Mouse (Mus musculus): Measurements from ENCODE around the gene Kcnh2. TPM values are rescaled to one million over a fixed set of nuclear protein-coding genes. Genes with fewer than 3 reads are reported as not detected.

Gene Kcnh2
- polyA plus RNA-seq, 2 experiments = 3.8 to 16.2 TPM

- Histone ChIP-seq H3K36me3 (ENCODE audit: control insufficient read depth, insufficient read depth, low read length) (peaks cover 3% of the 10 kb centered on the region; the same call in 1 of the 2 replicates), H3K9ac (ENCODE audit: low read depth, low read length, severe bottlenecking) (peak within 1 kb of the TSS; percentile 43), H3K27ac (replicated peaks; ENCODE audit: low read depth, low read length) (peak within 1 kb of the TSS; percentile 53; the same call in 1 of the 2 replicates), H3K9me3 (ENCODE audit: control insufficient read depth, low read length) (no peaks in the 10 kb centered on the region), H3K4me1 (ENCODE audit: control insufficient read depth, insufficient read depth, low read length) (no peaks in the 10 kb centered on the region), H3K27me3 (ENCODE audit: control insufficient read depth, insufficient read depth, low read length) (0 out of 2 replicates have a peak, but pooled peaks cover under 1% of the 10 kb centered on the region), H3K4me3 (replicated peaks; ENCODE audit: low read length) (peak within 1 kb of the TSS; percentile 48), H3K4me2 (replicated peaks; ENCODE audit: low read depth, low read length, severe bottlenecking) (peak within 1 kb of the TSS; percentile 59)
- WGBS = 22% methylated on average over 7 of the region's 7 CpGs
- DNase-seq (ENCODE audit: low spot score) (peak; percentile 51), ATAC-seq (ENCODE audit: low FRiP score, low read depth) (no peak)
- TF ChIP-seq POLR2A (IDR thresholded peaks at IDR 0.05; ENCODE audit: borderline replicate concordance, extremely low read depth, insufficient read depth, insufficient read length) = no peak
Measured at GRCm38 (mm10) chr5:24393392-24393997, 42.1 kb upstream of the Kcnh2 start, which contains the start of gene Abcb8. Gene Abcb8 (plus strand): TSS chr5:24393663.

- 68% methylated on average over 7 of the region's 7 CpGs for WGBS
- DNase-seq (ENCODE audit: low spot score) = no peak
- ATAC-seq (ENCODE audit: low FRiP score, low read depth) = no peak
- no peaks in the 10 kb centered on the region for H3K9me3 ChIP-seq (ENCODE audit: control insufficient read depth, low read length)
- no peak for TF ChIP-seq POLR2A (IDR thresholded peaks at IDR 0.05; ENCODE audit: borderline replicate concordance, extremely low read depth, insufficient read depth, insufficient read length)
- H3K9ac ChIP-seq (ENCODE audit: low read depth, low read length, severe bottlenecking) = no peak overlapping the region
- H3K4me3 ChIP-seq (replicated peaks; ENCODE audit: low read length) = no peak overlapping the region
- H3K36me3 ChIP-seq (ENCODE audit: control insufficient read depth, insufficient read depth, low read length) = peaks cover 3% of the 10 kb centered on the region; the same call in 1 of the 2 replicates
- 0 out of 2 replicates have a peak, but pooled peaks cover 6% of the 10 kb centered on the region for H3K27me3 ChIP-seq (ENCODE audit: control insufficient read depth, insufficient read depth, low read length)
- H3K4me2 ChIP-seq (replicated peaks; ENCODE audit: low read depth, low read length, severe bottlenecking) = no peak overlapping the region
- H3K4me1 ChIP-seq (ENCODE audit: control insufficient read depth, insufficient read depth, low read length) = no peaks in the 10 kb centered on the region
- no peak overlapping the region for H3K27ac ChIP-seq (replicated peaks; ENCODE audit: low read depth, low read length)
Measured at GRCm38 (mm10) chr5:24392724-24393123, 41.3 kb upstream of the Kcnh2 start.

DNA sequence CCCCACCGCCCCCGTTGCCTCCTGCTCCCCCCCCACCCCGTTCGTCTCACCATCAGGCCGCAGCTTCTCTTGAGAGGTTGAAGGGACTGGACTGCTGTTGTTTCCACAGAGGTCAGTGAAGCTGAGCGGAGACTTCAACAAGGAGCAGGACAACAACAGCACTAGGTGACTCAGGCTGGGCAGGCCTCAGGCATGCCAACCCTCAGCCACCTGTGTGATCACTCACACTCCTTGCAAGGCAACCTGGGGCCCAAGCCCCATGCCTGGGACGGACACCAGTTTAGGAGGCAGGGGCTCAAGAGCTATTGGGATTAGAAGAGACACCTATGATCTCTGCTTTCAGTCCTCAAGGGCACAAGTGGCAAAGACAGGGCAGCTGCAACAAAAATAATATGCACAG, 40.5 kb upstream of the Kcnh2 start, which contains the start of gene Atg9b:
TSS of gene Atg9b (minus strand) at position 280 of the 400 bp plus-strand sequence.
- WGBS = 85% methylated on average over 7 of the region's 7 CpGs
- Histone ChIP-seq H3K9ac (ENCODE audit: low read depth, low read length, severe bottlenecking) (no peak within 1 kb of the TSS), H3K4me2 (replicated peaks; ENCODE audit: low read depth, low read length, severe bottlenecking) (no peak within 1 kb of the TSS), H3K27me3 (ENCODE audit: control insufficient read depth, insufficient read depth, low read length) (0 out of 2 replicates have a peak, but pooled peaks cover 13% of the 10 kb centered on the region), H3K4me1 (ENCODE audit: control insufficient read depth, insufficient read depth, low read length) (peaks cover 6% of the 10 kb centered on the region), H3K9me3 (ENCODE audit: control insufficient read depth, low read length) (no peaks in the 10 kb centered on the region), H3K27ac (replicated peaks; ENCODE audit: low read depth, low read length) (no peak within 1 kb of the TSS), H3K36me3 (ENCODE audit: control insufficient read depth, insufficient read depth, low read length) (peaks cover 3% of the 10 kb centered on the region; the same call in 1 of the 2 replicates), H3K4me3 (replicated peaks; ENCODE audit: low read length) (no peak within 1 kb of the TSS)
- TF ChIP-seq POLR2A (IDR thresholded peaks at IDR 0.05; ENCODE audit: borderline replicate concordance, extremely low read depth, insufficient read depth, insufficient read length) = no peak
- no peak for ATAC-seq (ENCODE audit: low FRiP score, low read depth)
- no peak for DNase-seq (ENCODE audit: low spot score)

DNA sequence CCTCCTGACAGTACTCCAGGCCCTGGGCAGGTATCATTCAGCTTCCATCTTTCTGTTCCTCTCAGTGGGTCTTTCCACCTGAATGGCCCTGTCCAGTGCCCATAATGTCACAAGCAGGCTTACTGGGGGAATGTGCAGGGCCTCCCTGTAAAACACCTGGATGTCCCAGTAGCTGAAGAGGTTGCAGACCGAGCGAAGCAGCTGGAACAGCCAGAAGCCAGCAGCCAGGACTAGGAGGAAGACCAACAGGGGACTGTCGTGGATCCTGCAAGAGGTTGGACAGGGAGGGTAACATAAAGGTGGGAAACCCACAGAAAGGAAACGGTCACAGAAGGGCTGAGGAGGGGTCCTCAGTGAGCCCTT, 38.2 kb upstream of the Kcnh2 start:
- DNase-seq (ENCODE audit: low spot score) (no peak), ATAC-seq (ENCODE audit: low FRiP score, low read depth) (no peak)
- H3K9me3 ChIP-seq (ENCODE audit: control insufficient read depth, low read length) = no peaks in the 10 kb centered on the region
- 0 out of 2 replicates have a peak, but pooled peaks cover 16% of the 10 kb centered on the region for H3K27me3 ChIP-seq (ENCODE audit: control insufficient read depth, insufficient read depth, low read length)
- peaks cover 6% of the 10 kb centered on the region for H3K4me1 ChIP-seq (ENCODE audit: control insufficient read depth, insufficient read depth, low read length)
- no peak overlapping the region for H3K4me3 ChIP-seq (replicated peaks; ENCODE audit: low read length)
- no peak overlapping the region for H3K9ac ChIP-seq (ENCODE audit: low read depth, low read length, severe bottlenecking)
- WGBS = 62% methylated on average over 4 of the region's 4 CpGs
- no peak overlapping the region for H3K4me2 ChIP-seq (replicated peaks; ENCODE audit: low read depth, low read length, severe bottlenecking)
- no peaks in the 10 kb centered on the region for H3K36me3 ChIP-seq (ENCODE audit: control insufficient read depth, insufficient read depth, low read length)
- H3K27ac ChIP-seq (replicated peaks; ENCODE audit: low read depth, low read length) = no peak overlapping the region
- no peak for TF ChIP-seq POLR2A (IDR thresholded peaks at IDR 0.05; ENCODE audit: borderline replicate concordance, extremely low read depth, insufficient read depth, insufficient read length)

DNA sequence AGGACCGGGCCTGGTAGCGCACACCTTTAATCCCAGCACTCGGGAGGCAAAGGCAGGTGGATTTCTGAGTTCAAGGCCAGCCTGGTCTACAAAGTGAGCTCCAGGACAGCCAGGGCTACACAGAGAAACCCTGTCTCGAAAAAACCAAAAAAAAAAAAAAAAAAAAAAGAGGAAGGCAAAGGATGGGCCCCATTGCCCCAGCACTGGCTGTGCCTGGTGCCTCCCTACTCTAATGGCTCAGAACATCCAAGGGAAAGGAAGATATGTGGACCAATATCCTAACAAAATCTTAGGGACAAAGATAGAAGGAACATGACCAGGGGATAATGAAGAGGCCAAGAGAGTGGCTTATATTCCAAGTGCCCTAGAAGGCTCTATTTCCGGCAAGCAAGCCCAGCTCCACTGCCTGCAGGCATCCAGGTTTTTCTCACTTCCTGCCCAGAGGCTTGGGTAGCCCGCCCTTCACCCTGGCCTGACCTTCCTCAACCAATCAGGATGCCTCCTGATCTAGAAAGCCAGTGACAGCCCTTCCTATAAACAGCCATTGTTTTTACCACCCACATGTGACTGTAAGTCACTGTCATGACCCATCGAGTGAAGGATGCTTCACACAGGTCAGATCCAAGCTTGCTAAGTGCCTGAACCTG, 37.7 kb upstream of the Kcnh2 start:
- no peak overlapping the region for H3K4me2 ChIP-seq (replicated peaks; ENCODE audit: low read depth, low read length, severe bottlenecking)
- 0 out of 2 replicates have a peak, but pooled peaks cover 16% of the 10 kb centered on the region for H3K27me3 ChIP-seq (ENCODE audit: control insufficient read depth, insufficient read depth, low read length)
- H3K27ac ChIP-seq (replicated peaks; ENCODE audit: low read depth, low read length) = no peak overlapping the region
- peaks cover 6% of the 10 kb centered on the region for H3K4me1 ChIP-seq (ENCODE audit: control insufficient read depth, insufficient read depth, low read length)
- no peak for TF ChIP-seq POLR2A (IDR thresholded peaks at IDR 0.05; ENCODE audit: borderline replicate concordance, extremely low read depth, insufficient read depth, insufficient read length)
- no peak overlapping the region for H3K4me3 ChIP-seq (replicated peaks; ENCODE audit: low read length)
- H3K36me3 ChIP-seq (ENCODE audit: control insufficient read depth, insufficient read depth, low read length) = no peaks in the 10 kb centered on the region
- DNase-seq (ENCODE audit: low spot score) (no peak), ATAC-seq (ENCODE audit: low FRiP score, low read depth) (no peak)
- WGBS = 47% methylated on average over 6 of the region's 7 CpGs
- H3K9me3 ChIP-seq (ENCODE audit: control insufficient read depth, low read length) = no peaks in the 10 kb centered on the region
- H3K9ac ChIP-seq (ENCODE audit: low read depth, low read length, severe bottlenecking) = no peak overlapping the region
